Mouse (Mus musculus) ES-Bruce4 (cell line): ENCODE data around the gene Zfp652.

ENCODE experiments used
- CTCF ChIP-seq: IDR thresholded peaks from one replicate; pipeline ENCODE4 v1.8.1; 2011; ENCODE audit warnings: low read depth, low read length
- EP300 ChIP-seq: IDR thresholded peaks from 2 replicates; pipeline ENCODE4 v1.6.1; 2011; ENCODE audit warnings: low read depth, low read length; ENCODE audit not compliant: insufficient read depth
- POLR2A ChIP-seq: IDR thresholded peaks from one replicate; pipeline ENCODE4 v1.8.1; 2011; ENCODE audit warnings: low read length; ENCODE audit not compliant: insufficient read depth

DNA sequence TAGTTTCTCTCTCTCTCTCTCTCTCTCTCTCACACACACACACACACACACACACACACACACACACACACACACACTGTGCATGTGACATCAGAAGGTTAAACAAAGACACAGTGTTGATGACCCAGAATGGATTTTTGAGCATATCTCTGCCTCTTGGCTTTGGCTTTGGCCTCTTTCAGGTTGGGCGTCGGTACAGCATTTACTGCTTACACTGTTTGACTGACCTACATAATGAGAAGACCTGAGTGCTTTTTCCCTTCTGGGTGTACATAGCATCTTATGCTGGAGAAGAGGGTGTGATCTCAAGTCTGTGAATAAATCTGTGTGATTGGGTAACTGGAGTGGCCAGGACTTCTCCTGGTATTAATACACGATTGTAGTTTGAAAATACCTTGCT is 6.9 kb downstream of the Zfp652 start:
- TF ChIP-seq CTCF: no peak
- TF ChIP-seq POLR2A: no peak
- TF ChIP-seq EP300: no peak
